Comparison of ENCODE assay signal across 8 mouse cellular contexts in genomic region chr13:60105286-60105685, GRCm38 (mm10).
DNase-seq lines count a peak whose midpoint lies in the region.
"Had no signal": no experiment of that assay in that cellular context is flagged by ENCODE, and none has a peak within 500 bp of the region (broad histone marks: within the 10 kb centered on the region; RNA-seq: fewer than 3 reads in every experiment).

No protein-coding gene starts in this region.

- peak; percentile 79 for DNase-seq in heart, adult 11 months
- DNase-seq in heart, adult 9 months (ENCODE audit: low spot score in 2 of 2) = no peak
- peak; percentile 72 for DNase-seq in fibroblast of lung, adult 2 months (ENCODE audit: low read depth)
- DNase-seq in layer of hippocampus, adult 9-11 months = peak; percentile 56
- DNase-seq in right cerebral cortex, adult 18-20 months = peak; percentile 44
- DNase-seq in adrenal gland, postnatal 10 days = no peak
- DNase-seq in T-cell, adult 2 months (ENCODE audit: low spot score) = no peak
- DNase-seq: kidney, adult 2 months had no signal

Comparison
In these comparisons a context has a peak if more than half of its experiments do, and no peak if none do; other contexts are left out.
1. DNase-seq: peak in heart, adult 11 months (single experiment), fibroblast of lung, adult 2 months (single experiment), layer of hippocampus, adult 9-11 months (single experiment) and right cerebral cortex, adult 18-20 months (single experiment); none in heart, adult 9 months (0 of 2), adrenal gland, postnatal 10 days (single experiment) and T-cell, adult 2 months (single experiment).